Mouse (Mus musculus): ENCODE data around the gene Pik3r1.

GRCm38 (mm10) chr13:101690167-101690566, 77.8 kb downstream of the Pik3r1 start:
- TF ChIP-seq CTCF (IDR thresholded peaks at IDR 0.05; ENCODE audit: low read depth): no peak
- TF ChIP-seq EP300 (optimal IDR thresholded peaks at IDR 0.05): no peak
